Mouse (Mus musculus) liver, adult 2 months (tissue): ENCODE measurements around the gene Zfp212.

ENCODE experiments used
- CTCF ChIP-seq: fragments of 200-500 bp; IDR thresholded peaks from 2 replicates; pipeline ENCODE4 v1.5.1; 2011; ENCODE audit warnings: low read depth, low read length, control low read depth
- POLR2A ChIP-seq: fragments of 200-500 bp; IDR thresholded peaks from 2 replicates; pipeline ENCODE4 v1.6.1; 2011; ENCODE audit warnings: low read length, control low read depth; ENCODE audit not compliant: insufficient read depth; ENCODE audit errors: extremely low read depth

DNA sequence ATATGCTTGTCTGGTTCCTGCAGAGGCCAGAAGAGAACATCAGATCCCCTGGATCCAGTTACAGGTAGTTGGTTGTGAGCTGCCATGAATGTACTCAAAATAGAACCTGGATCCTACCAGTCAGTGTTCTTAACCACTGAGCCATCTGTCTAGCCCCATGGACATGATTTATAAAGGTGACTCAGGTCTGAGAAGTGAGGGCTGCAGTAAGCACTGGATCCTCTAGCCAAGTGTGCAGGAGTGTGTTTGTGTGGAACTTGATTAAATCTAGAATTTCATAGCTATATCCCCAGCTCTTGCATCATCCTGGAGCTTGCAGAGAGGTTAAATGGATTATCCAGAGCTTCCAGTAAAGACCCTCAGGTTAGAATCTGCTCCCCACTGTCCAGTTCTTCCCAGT, 37.5 kb downstream of the Zfp212 start:
- no peak for TF ChIP-seq POLR2A
- no peak for TF ChIP-seq CTCF
